Mouse (Mus musculus): ENCODE measurements around the gene Olfr1459.

Gene Olfr1459

GRCm38 (mm10) chr19:13149449-13149848 lies at the start of gene Olfr1459:
TSS of gene Olfr1459 (minus strand) at chr19:13149549.
- Histone ChIP-seq H3K36me3 (ENCODE audit: control insufficient read depth, insufficient read depth, low read length, poor library complexity, severe bottlenecking) (no peaks in the 10 kb centered on the region), H3K27me3 (ENCODE audit: control insufficient read depth, insufficient read depth, low read length, poor library complexity, severe bottlenecking) (no peaks in the 10 kb centered on the region)
- DNase-seq (ENCODE audit: low read depth, low spot score): no peak

GRCm38 (mm10) chr19:13185434-13185833 lies 36.1 kb upstream of the Olfr1459 start, which contains the start of gene Olfr1462:
TSS of gene Olfr1462 (plus strand) at chr19:13185734.
- H3K27me3 ChIP-seq (ENCODE audit: control insufficient read depth, insufficient read depth, low read length, poor library complexity, severe bottlenecking): no peaks in the 10 kb centered on the region
- no peak for DNase-seq (ENCODE audit: low read depth, low spot score)
- H3K36me3 ChIP-seq (ENCODE audit: control insufficient read depth, insufficient read depth, low read length, poor library complexity, severe bottlenecking): no peaks in the 10 kb centered on the region

GRCm38 (mm10) chr19:13162700-13163099 lies 13.4 kb upstream of the Olfr1459 start, which contains the start of gene Olfr1461:
TSS of gene Olfr1461 (plus strand) at chr19:13163000.
- no peaks in the 10 kb centered on the region for H3K27me3 ChIP-seq (ENCODE audit: control insufficient read depth, insufficient read depth, low read length, poor library complexity, severe bottlenecking)
- no peak for DNase-seq (ENCODE audit: low read depth, low spot score)
- no peaks in the 10 kb centered on the region for H3K36me3 ChIP-seq (ENCODE audit: control insufficient read depth, insufficient read depth, low read length, poor library complexity, severe bottlenecking)

GRCm38 (mm10) chr19:13106675-13107074 lies 42.7 kb downstream of the Olfr1459 start, which contains the start of gene Olfr1458:
TSS of gene Olfr1458 (minus strand) at chr19:13106775.
- Histone ChIP-seq H3K36me3 (ENCODE audit: control insufficient read depth, insufficient read depth, low read length, poor library complexity, severe bottlenecking) (no peaks in the 10 kb centered on the region), H3K27me3 (ENCODE audit: control insufficient read depth, insufficient read depth, low read length, poor library complexity, severe bottlenecking) (no peaks in the 10 kb centered on the region)
- DNase-seq (ENCODE audit: low read depth, low spot score): no peak

- no peaks in the 10 kb centered on the region for H3K36me3 ChIP-seq (ENCODE audit: control insufficient read depth, insufficient read depth, low read length, poor library complexity, severe bottlenecking)
- no peak for DNase-seq (ENCODE audit: low read depth, low spot score)
These were observed 51.6 kb downstream of the Olfr1459 start, which contains the start of gene Olfr1457 for GRCm38 (mm10) chr19:13097791-13098190. TSS of gene Olfr1457 (minus strand) at chr19:13097891.

GRCm38 (mm10) chr19:13093908-13094307 lies 55.4 kb downstream of the Olfr1459 start:
- Histone ChIP-seq H3K36me3 (ENCODE audit: control insufficient read depth, insufficient read depth, low read length, poor library complexity, severe bottlenecking) (no peaks in the 10 kb centered on the region), H3K27me3 (ENCODE audit: control insufficient read depth, insufficient read depth, low read length, poor library complexity, severe bottlenecking) (no peaks in the 10 kb centered on the region)
- no peak for DNase-seq (ENCODE audit: low read depth, low spot score)

More at GRCm38 (mm10) chr19:13097791-13098190, 51.6 kb downstream of the Olfr1459 start, which contains the start of gene Olfr1457:
- no peaks in the 10 kb centered on the region for H3K27me3 ChIP-seq (ENCODE audit: control insufficient read depth, insufficient read depth, low read length, poor library complexity, severe bottlenecking)
